Mouse (Mus musculus) forebrain, embryonic 10.5 days (tissue): ENCODE results near the gene Wfdc8. TPM values are rescaled to one million over a fixed set of nuclear protein-coding genes. Genes with fewer than 3 reads are reported as not detected.
"Not testable (repeated sequence)": the region's sequence is repeated elsewhere in the genome, so short reads cannot be mapped to it uniquely, and the experiment has no call there.

Source experiments
- DNase-seq: peaks from one replicate; pipeline ENCODE4 v3.0.0-alpha.2; 2017; ENCODE audit warnings: low spot score; ENCODE audit errors: extremely low spot score
- H3K27ac ChIP-seq: fragments of 300-500 bp; sonication (generic); 2 replicates; pipeline ENCODE4 v1.5.1; 2016; ENCODE audit warnings: mild to moderate bottlenecking
- H3K27me3 ChIP-seq: fragments of 300-500 bp; sonication (generic); 2 replicates; pipeline ENCODE4 v1.6.1; 2016; ENCODE audit warnings: mild to moderate bottlenecking; ENCODE audit not compliant: poor library complexity, severe bottlenecking
- H3K36me3 ChIP-seq: fragments of 300-500 bp; sonication (generic); replicated peaks from 2 replicates; pipeline ENCODE4 v1.6.1; 2016; ENCODE audit warnings: mild to moderate bottlenecking, moderate library complexity
- H3K4me1 ChIP-seq: fragments of 300-500 bp; sonication (generic); 2 replicates; pipeline ENCODE4 v1.6.1; 2016
- H3K4me3 ChIP-seq: fragments of 300-500 bp; sonication (generic); 2 replicates; pipeline ENCODE4 v1.5.1; 2016; ENCODE audit warnings: mild to moderate bottlenecking, moderate library complexity
- H3K9me3 ChIP-seq: fragments of 300-500 bp; sonication (generic); 2 replicates; pipeline ENCODE4 v1.6.1; 2016; ENCODE audit warnings: mild to moderate bottlenecking, moderate library complexity
- WGBS: fragments of 180-500 bp; shearing (Covaris S2); methylation state at CpG from one replicate; pipeline ENCODE4 v1.1.7; 2016; 5-methylcytosine and 5-hydroxymethylcytosine counted together
- polyA plus RNA-seq: library from polyadenylated mRNA; unstranded; fragments of >200 nt; fragmentation: Nextera tagmentation; extraction: Ambion mirVana; gene quantifications from 2 replicates; pipeline ENCODE4 v1.2.1, GENCODE M21; 2016

The Wfdc8 gene
- polyA plus RNA-seq, 1 experiment from 2014 or later = not detected

DNA sequence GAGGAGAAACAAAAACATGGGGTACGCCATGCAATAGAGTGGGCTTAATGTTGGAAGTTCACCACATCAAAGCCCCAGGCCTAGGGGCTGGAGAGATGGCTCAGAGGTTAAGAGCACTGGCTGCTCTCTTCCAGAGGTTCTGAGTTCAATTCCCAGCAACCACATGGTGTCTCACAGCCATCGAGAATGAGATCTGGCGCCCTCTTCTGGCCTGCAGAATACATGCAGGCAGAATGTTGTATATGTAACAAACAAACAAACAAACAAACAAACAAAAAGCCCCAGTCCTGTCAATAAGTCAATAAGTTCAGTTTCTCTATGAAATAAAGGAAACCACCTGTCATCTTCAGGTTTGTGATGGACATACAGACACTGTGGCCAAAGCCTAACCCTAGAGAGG is 13.2 kb downstream of the Wfdc8 start:
- WGBS = 69% methylated on average over 3 of the region's 3 CpGs
- H3K27me3 ChIP-seq = no peaks in the 10 kb centered on the region
- no peaks in the 10 kb centered on the region for H3K4me1 ChIP-seq
- H3K4me3 ChIP-seq = no peak overlapping the region
- no peaks in the 10 kb centered on the region for H3K36me3 ChIP-seq
- peaks cover 9% of the 10 kb centered on the region; the same call in 1 of the 2 replicates for H3K9me3 ChIP-seq
- no peak for DNase-seq
- H3K27ac ChIP-seq = no peak overlapping the region

DNA sequence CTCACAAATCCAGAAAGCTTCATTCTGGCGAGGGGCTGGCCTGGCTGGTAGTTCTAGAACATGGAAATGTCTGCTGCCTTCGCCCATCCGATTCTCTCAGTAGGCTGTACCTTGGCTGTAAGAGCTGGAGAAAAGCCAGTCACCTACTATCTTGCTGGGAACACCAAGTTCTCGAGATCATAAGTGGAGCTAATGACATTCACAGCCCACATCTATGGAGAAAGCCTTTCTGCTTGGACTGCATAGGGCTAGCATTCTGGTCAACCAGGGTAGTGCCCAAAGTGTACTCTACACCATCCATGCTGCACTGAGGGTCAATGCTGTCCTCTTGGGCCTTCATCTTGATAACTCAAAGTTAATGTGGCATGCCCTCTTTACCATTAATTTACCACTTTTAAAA is 19.9 kb downstream of the Wfdc8 start, which contains the start of gene Eppin:
TSS of gene Eppin (minus strand) at position 101 of the 400 bp plus-strand sequence.
- no peak within 1 kb of the TSS for H3K4me3 ChIP-seq
- no peak for DNase-seq
- H3K27me3 ChIP-seq = no peaks in the 10 kb centered on the region
- no peaks in the 10 kb centered on the region for H3K9me3 ChIP-seq
- H3K27ac ChIP-seq = no peak within 1 kb of the TSS
- H3K4me1 ChIP-seq = no peaks in the 10 kb centered on the region
- H3K36me3 ChIP-seq = no peaks in the 10 kb centered on the region
- 85% methylated on average over 4 of the region's 4 CpGs for WGBS

DNA sequence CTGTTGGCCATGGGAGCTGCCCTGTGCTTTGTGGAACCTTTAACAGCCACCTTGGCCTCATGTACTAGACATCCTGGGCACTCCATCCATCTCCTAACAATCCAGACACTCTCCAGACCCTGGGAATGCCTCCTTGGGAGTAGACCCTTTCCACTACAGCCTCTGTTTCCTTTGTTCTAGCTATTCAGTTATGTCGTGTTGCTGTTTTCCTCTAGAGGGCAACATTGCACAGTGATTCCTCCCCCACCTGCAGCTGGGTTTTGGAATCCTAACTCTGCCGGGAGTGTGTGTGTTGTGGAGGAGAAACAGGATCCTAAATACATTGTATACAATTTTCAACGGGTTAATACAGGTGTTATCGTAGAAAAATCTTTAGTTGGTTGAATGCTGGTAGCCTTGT is 21.4 kb downstream of the Wfdc8 start:
- Histone ChIP-seq H3K4me3 (no peak overlapping the region), H3K36me3 (no peaks in the 10 kb centered on the region), H3K9me3 (no peaks in the 10 kb centered on the region), H3K4me1 (no peaks in the 10 kb centered on the region), H3K27ac (peak overlapping the region; percentile 79), H3K27me3 (no peaks in the 10 kb centered on the region)
- 11% methylated on average over 4 of the region's 4 CpGs for WGBS
- peak; percentile 52 for DNase-seq

DNA sequence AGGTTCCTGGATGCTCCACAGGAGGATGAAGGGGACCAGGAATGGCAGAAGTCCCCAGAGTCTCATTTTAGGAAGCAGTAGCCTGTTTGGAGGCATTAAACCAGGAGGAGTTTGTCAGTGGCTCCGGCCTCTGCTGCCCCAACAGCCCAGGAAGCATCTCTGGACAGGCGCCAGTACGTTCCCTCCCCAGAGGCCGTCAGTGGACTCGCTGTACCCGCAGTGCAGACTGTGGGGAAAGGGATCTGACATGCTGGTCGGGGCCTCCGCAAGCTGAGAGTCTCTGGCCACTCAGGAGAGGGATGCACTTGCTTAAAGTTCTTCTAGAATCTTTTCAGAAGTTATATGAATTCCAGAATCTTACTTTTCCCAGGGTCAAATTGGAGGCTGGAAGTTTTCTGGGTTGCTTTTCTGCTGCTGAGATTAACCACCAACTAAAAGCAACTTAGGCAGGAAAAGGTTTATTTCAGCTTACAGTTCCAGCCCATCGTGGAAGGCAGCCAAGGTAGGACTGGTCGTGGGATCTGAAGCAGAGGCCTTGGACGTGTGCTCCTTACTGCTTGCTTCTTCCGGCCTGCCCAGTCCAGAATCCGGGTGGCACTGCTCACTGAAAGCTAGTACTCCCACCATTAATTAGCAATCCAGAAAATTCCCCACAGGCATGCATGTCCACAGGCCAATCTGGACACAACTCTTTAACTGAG is 28.3 kb downstream of the Wfdc8 start, which contains the start of gene Wfdc6a:
TSS of gene Wfdc6a (minus strand) at position 423 of the 701 bp plus-strand sequence.
- not testable (repeated sequence) for H3K4me3 ChIP-seq, H3K9me3 ChIP-seq, H3K36me3 ChIP-seq, H3K27ac ChIP-seq, H3K27me3 ChIP-seq, DNase-seq
- peaks cover 17% of the 10 kb centered on the region for H3K4me1 ChIP-seq
- 67% methylated on average over 13 of the region's 13 CpGs for WGBS

DNA sequence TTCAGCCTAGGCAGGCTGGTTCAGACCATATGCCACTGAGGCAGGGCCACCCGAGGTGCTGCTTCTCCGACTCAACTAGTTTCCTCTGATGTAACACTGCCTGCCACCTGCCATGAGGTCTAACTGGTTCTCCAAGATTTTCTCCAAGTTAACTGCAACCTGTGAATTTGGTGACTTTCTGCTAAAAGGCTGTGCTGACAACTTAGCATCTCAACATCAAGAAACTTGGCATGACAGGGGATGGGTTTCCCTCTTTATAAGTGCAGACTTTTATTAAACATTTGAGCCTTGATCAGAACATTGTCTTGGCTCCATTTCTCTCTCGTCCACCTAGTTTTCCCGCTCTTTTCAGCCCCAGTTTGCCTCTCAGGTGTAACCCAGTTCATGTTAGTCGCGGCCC is 40.1 kb downstream of the Wfdc8 start, which contains the start of gene Spint3:
TSS of gene Spint3 (minus strand) at position 101 of the 400 bp plus-strand sequence.
- not testable (repeated sequence) for H3K27me3 ChIP-seq, H3K9me3 ChIP-seq, DNase-seq, H3K4me3 ChIP-seq, H3K4me1 ChIP-seq, H3K27ac ChIP-seq, H3K36me3 ChIP-seq
- WGBS = 82% methylated on average over 6 of the region's 6 CpGs

DNA sequence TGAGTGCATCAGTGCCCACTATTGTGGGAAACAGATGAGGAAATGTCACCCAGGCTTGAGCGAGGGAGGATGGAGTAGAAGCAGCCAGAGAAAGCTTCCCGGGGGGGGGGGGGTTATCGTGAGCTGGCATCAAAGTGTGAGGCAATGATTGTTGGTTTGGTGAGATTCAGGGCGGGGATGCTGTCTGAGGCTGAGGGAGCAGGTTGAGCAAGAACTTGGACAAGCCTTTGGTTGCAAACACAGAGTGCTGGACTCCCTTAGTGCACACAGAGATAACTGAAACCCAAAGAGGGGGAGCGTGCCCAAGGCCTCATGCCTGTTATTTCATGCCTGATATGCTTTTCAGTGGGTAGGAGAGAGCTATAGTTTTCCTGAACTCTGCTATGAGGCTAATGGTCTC is 46.0 kb downstream of the Wfdc8 start:
- Histone ChIP-seq H3K27me3 (peaks cover 6% of the 10 kb centered on the region), H3K9me3 (no peaks in the 10 kb centered on the region), H3K27ac (no peak overlapping the region), H3K4me3 (no peak overlapping the region), H3K4me1 (peaks cover 21% of the 10 kb centered on the region), H3K36me3 (peaks cover 21% of the 10 kb centered on the region)
- no peak for DNase-seq
- 92% methylated on average over 5 of the region's 5 CpGs for WGBS

DNA sequence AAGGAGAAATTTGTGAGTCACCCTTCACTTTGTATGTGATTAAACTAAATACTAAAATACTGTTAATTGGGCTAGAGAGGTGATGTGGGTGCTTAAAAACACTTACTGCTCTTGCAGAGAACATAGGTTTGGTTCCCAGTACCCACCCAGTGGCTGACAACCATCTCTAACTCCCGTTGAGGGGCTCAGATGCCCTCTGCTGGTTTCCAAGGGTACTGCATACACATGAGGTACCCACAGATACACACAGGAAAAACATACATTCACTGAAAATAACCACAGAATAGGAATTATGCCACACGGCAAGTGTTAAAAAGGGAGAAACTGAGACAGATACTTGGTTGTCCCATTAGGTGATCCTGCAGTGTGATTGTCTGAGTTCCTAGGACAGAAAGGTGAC is 46.4 kb downstream of the Wfdc8 start:
- Histone ChIP-seq H3K9me3 (no peaks in the 10 kb centered on the region), H3K27me3 (peaks cover 11% of the 10 kb centered on the region), H3K4me1 (peaks cover 26% of the 10 kb centered on the region), H3K4me3 (no peak overlapping the region), H3K27ac (no peak overlapping the region), H3K36me3 (peaks cover 21% of the 10 kb centered on the region)
- no peak for DNase-seq
- 82% methylated on average over 2 of the region's 2 CpGs for WGBS

DNA sequence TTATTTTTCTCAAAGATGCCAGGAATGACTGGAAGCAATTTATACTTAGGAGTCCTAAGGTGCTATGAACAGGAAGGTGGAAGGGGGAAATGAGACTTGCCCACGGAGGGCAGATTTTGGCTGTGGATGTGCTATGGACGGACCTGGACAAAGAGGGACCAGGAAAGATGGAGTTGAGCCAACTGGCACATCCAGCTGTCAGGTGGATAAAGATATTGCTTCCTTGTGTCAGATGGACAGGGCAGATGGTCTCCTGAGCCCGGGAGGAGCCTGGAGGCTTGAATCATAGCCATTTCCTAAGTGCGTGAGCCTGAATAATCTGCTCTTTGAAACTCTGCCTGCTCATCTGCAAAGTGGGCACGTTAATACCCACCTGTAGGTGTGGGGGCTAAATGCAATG is 49.1 kb downstream of the Wfdc8 start:
- WGBS = 80% methylated on average over 5 of the region's 5 CpGs
- Histone ChIP-seq H3K27me3 (peaks cover 25% of the 10 kb centered on the region), H3K9me3 (no peaks in the 10 kb centered on the region), H3K27ac (peak overlapping the region; percentile 91; the same call in 1 of the 2 replicates), H3K36me3 (peaks cover 21% of the 10 kb centered on the region), H3K4me3 (peak overlapping the region; percentile 64), H3K4me1 (peaks cover 27% of the 10 kb centered on the region)
- DNase-seq = no peak

DNA sequence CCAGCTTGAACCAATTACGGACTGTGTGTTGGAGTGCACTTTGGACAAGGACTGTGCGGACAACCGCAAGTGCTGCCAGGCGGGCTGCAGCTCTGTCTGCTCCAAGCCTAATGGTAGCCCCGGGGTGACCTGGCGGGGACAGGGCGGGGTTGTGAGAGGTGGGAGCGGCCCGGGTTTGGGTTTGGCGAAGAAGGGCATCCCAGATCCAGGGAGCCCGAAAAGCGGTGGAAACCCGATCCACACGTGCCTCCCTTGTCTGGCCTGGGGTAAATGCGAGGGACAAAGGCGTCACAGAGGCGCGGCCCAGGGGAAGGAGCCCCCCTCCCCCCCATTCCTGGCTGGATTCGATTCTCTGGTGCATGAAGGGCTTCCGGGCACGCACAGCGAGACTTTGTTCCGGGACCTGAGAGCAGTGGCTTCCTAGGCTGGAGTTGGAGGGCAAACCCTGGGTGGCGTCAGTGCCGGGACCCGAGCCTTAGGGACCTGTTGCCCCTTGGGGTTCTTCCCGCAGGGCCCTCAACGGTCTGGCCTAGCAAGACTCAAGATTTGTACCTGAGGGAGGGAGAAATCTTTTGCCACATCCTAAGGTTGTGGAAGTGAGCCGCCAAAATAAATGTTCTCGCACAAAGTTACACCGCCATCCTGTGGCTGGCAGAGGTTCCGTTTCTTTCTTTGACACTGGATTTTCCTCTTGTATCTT is 49.9 kb downstream of the Wfdc8 start:
- Histone ChIP-seq H3K4me1 (peaks cover 31% of the 10 kb centered on the region), H3K27ac (peak overlapping the region; percentile 91), H3K27me3 (peaks cover 25% of the 10 kb centered on the region), H3K9me3 (no peaks in the 10 kb centered on the region), H3K36me3 (peaks cover 21% of the 10 kb centered on the region), H3K4me3 (peak overlapping the region; percentile 64)
- peak; percentile 73 for DNase-seq
- under 1% methylated on average over 32 of the region's 32 CpGs for WGBS

DNA sequence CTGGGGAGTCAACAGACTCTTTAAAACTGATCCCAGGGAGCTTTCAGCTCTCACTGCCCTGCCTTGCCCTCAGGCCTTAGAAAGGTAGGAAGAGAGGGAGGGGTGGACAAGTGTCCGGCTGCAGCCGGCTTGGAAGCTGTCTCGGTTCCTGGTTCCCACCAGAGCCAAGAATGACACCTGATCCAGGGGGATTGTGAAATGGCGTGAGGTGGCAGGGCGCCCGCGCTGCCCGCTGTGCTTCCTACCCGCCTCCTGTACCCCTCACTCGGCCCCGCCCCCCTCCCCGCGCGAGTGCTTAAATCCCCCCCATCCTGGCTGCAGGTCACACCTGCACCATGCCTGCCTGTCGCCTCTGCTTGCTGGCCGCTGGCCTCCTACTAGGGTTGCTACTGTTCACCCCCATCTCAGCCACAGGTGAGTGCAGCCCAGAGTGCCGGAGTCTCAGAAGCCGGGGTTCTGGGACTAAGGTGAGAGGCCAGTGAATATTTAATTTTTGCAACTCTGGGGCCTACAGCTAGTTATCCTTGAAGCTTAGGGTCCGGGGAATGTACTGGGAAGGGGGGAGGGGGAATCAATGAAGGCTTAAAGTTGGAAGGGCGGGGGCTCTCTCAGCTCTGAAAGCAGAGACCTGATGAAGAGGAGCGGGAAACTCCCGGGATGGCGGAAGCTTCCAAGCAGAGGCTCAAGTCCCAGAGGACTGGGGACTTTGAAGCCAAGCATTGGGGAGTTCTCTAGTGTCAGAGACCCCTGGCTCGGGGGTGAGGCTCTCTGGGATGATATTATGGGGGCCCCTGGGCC is 50.8 kb downstream of the Wfdc8 start, which contains the start of gene Wfdc2:
TSS of gene Wfdc2 (plus strand) at position 23 of the 798 bp plus-strand sequence.
- H3K27me3 ChIP-seq = peaks cover 30% of the 10 kb centered on the region
- no peaks in the 10 kb centered on the region for H3K9me3 ChIP-seq
- peak within 1 kb of the TSS; percentile 91 for H3K27ac ChIP-seq
- peak within 1 kb of the TSS; percentile 64 for H3K4me3 ChIP-seq
- WGBS = under 1% methylated on average over 24 of the region's 24 CpGs
- peaks cover 31% of the 10 kb centered on the region for H3K4me1 ChIP-seq
- peak; percentile 43 for DNase-seq
- peaks cover 21% of the 10 kb centered on the region for H3K36me3 ChIP-seq

DNA sequence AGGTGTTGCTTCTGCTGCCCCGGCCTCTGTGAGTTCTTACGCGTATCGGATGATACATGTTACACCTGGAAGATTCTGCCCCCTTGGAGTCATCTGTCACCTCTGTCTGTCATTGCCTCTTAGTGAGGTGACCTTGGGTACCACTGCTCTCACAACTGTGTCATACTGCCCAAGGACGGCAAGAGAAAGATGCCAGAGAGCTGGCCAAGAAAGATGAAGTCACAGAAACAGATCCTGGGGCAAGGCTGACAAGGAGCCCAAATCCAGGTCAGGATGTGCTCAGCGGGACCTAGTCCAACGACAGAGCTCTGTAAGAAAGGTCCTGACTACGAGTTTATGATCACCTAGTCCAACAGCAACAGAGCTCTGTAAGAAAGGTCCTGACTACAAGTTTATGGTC is 53.3 kb downstream of the Wfdc8 start:
- H3K27ac ChIP-seq = no peak overlapping the region
- no peaks in the 10 kb centered on the region for H3K36me3 ChIP-seq
- H3K27me3 ChIP-seq = peaks cover 30% of the 10 kb centered on the region
- H3K4me1 ChIP-seq = peaks cover 31% of the 10 kb centered on the region
- H3K9me3 ChIP-seq = no peaks in the 10 kb centered on the region
- 92% methylated on average over 8 of the region's 8 CpGs for WGBS
- DNase-seq = no peak
- H3K4me3 ChIP-seq = no peak overlapping the region

DNA sequence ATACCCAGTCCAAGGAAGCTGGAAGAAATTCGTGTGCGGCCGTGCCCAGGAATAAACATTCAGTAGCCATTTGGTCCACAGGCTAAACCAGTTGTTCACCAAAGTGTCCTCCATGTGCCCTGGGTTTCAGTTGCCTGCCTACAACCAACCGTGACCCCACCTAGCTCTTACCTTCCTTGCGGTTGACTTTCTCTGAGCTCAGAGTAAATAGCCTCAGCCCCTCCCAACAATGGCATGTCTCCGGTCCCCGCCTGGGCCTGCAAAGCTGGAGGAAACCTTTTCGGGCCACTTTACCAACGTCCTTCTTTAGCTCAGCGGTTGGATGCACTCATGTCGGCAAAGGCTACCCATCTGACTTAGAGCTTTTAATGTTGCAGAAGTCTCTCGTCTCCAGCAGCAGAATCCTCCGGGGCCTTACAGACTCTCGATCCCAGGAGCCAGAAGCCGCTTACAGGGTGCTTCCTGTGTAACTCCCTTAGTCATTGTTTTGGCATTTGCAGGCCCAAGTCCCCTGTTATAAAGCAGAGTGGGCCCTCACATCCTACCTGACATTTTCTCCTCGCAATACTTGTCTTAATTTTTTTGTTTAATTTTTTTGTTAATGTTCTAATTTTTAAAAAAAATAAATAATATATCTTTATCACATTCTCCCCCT is 54.3 kb downstream of the Wfdc8 start:
- H3K27me3 ChIP-seq = peaks cover 30% of the 10 kb centered on the region
- H3K27ac ChIP-seq = no peak overlapping the region
- H3K9me3 ChIP-seq = no peaks in the 10 kb centered on the region
- WGBS = 45% methylated on average over 16 of the region's 16 CpGs
- no peak for DNase-seq
- peaks cover 27% of the 10 kb centered on the region for H3K4me1 ChIP-seq
- H3K36me3 ChIP-seq = no peaks in the 10 kb centered on the region
- no peak overlapping the region for H3K4me3 ChIP-seq
